Mouse (Mus musculus) small intestine, adult 2 months (tissue): Measurements from ENCODE around the gene Paqr6.

Experiments
- CTCF ChIP-seq: fragments of 200-500 bp; IDR thresholded peaks from 2 replicates; pipeline ENCODE4 v1.5.1; 2012; ENCODE audit warnings: low read depth, mild to moderate bottlenecking, control low read depth, inconsistent platforms, low read length, moderate library complexity, mixed read lengths; ENCODE audit not compliant: insufficient replicate concordance, insufficient read length; ENCODE audit errors: extremely low read depth
- POLR2A ChIP-seq: fragments of 200-500 bp; IDR thresholded peaks from 2 replicates; pipeline ENCODE4 v1.6.1; 2012; ENCODE audit warnings: low read depth, mild to moderate bottlenecking, control low read depth, inconsistent platforms, low read length, moderate library complexity

DNA sequence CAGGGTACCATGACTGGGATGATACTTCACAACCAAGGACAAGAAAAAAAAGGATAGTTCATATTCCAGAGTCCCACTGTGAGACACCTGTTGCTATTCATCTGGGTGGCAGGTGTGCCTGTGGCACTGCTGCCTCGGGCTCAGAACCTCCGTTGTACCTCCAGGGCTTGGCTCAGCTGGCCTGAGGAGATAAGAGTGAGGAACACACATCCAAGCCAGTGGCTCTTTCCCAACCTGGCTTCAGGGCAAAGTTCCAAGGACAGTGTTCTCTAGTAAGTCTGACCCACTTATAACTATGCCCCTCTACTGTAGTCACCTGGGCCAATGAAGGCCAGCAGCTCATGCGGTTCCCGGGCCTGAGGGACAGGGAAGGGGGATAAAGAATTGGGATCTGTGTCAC is 47.3 kb downstream of the Paqr6 start:
- no peak for TF ChIP-seq CTCF
- TF ChIP-seq POLR2A: no peak; the same call in 1 of the 2 replicates
